Mouse (Mus musculus) kidney, postnatal 25 days (tissue): ENCODE data around the gene March11.

ENCODE experiments used
- DNase-seq, 2 experiments: peaks; one replicate each; pipeline ENCODE4 v3.0.0; 2021; ENCODE audit warnings: mixed read lengths in 2 of 2

The March11 gene

DNA sequence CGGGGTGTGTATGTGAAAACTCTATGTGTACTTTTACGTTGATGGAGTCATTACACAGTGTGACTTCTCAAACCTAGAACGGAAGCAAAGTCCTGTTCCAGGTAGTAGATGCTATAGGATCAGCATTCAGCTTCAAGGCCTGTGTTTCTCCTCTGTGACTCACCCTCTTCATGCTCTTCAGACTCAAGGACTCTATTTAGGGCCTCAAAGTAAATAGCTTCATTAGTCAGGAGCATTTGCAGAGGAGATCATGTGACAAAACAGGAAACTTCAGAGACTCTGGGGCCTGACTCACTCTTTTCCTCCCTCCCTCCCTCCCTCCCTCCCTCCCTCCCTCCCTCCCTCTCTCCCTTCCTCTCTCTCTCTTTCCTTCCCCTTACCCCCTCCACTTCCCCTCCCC, 66.1 kb downstream of the March11 start:
- DNase-seq, result no peak

DNA sequence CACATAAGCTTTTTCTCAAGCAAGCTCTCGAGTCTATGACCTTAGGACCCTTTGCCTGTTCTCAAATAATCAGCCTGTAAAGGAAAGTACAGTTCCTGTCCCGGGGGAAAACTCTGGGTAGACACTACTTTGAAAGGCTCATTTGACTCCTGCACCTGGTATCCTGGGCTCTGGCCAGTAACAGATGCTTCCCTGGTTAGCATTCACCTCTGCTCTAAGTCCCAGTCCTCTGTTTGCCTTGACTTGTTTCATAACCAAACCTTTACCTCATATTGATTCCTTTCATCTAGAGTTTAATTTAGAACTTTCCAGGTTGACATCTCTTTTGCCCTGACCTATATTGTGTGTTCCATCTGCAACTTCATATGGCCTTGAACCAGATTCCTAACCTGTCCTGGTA, 68.5 kb downstream of the March11 start:
- no peak for DNase-seq

DNA sequence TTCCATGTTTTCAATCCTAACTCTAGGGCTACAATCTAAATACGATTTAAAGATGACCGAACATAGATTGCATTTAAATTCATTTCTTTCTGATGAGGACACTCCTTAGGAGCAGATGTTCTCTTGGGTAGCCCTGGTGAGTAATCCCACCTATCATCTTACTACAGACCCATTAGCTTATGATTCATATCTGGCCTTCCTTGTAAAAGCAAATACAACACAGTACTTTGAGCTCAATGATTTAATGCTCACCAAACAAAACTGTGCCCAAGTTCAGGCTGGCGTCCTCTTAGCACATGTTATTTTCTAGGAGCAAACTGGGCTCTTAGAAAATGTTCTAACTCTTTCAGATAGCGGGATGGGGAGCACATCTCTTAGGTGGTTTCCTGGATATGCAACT, 70.0 kb downstream of the March11 start:
- no peak for DNase-seq

DNA sequence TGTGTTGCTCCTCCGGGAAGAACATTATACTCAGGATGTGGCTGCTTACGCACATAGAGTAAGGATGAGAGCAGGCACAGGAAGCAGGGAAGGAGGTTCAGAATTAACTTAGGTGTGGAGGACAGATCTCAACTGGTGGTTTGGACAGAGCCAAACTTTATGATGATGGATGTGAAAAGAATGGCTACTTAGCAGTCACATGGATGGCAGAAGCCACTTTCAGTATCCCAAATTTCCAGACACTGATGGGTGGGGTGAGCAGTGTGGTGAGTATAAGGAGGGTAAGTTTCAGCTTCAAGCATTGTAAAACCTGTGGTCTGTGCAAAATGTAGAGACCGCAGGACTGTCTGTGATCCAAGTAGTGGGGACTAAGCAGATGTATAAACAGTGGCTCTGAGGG, 71.0 kb downstream of the March11 start:
- no peak for DNase-seq

DNA sequence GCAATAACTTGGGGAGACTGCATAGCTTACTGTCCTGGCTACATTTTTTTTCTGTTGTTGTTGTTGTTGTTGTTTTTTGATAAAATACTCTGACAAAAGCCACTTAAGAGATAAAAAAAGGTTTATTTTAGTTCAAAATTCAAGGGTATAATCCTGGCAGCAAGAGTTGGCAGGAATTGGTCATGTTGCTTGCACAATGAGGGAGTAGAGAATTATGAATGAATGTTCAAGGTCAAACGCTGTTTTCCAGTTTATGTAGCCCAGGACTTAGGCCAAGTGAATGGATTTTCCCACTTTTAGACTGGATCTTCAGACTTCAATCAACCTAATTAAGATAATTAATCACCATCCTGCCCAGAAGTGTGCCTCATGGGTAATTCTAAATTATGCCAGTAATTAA, 72.0 kb downstream of the March11 start:
- no peak for DNase-seq

DNA sequence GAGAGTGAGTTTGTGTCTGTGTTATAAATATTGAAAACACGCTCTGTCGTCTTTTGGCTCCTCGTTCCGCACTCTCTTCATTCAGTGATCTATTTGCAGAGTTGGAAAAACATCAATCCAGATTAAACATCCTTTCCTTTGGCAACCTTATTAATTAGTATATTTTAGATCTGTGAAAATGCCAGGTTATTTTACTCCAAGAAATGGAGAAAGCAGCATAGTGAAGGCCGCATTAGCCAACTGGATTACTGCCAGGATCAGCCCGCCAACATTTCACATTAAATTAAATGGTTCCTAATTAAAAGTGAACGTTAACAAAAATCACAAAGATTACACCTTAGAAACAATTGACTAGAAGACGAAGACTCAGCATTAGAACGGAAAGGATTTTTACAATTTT, 81.2 kb downstream of the March11 start:
- DNase-seq, result no peak

DNA sequence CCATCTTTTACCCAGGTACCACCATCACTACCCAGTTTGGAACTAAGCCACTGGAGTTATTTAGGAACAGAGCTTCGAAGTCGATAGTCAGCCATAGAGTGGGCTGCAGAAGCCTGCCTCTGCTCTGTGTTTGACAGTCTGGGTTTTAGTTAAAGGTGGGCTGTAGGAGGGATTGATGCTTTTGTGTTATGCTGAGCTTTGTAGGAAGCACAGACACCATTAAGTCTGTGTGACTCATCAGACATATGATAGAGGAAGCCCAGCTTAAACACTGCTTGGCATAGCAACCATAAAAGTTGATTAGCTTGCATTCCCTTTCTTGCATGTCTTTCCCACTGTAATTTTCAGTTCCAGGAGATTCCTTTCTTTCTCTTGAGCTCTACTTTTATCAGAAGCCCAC, 87.7 kb downstream of the March11 start:
- no peak for DNase-seq

DNA sequence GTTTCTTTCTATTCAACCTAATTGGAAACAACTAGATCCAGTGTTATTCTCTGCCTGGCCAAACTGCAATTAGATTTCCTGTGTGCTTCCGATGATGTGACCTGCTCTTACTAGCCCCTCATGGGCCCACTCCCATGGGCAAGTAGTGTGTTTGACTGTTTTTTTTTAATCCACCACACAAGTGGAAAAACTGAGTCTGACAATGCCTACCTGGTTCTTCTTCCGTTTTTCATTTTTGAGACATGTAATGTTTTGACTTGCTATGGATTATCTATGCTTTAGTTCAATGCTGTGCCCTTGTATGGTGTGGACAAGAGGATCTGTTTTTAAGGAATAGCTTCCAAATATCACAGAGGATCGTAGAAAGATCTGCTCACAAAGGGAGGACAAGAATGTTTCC, 116.4 kb downstream of the March11 start:
- DNase-seq, result no peak

DNA sequence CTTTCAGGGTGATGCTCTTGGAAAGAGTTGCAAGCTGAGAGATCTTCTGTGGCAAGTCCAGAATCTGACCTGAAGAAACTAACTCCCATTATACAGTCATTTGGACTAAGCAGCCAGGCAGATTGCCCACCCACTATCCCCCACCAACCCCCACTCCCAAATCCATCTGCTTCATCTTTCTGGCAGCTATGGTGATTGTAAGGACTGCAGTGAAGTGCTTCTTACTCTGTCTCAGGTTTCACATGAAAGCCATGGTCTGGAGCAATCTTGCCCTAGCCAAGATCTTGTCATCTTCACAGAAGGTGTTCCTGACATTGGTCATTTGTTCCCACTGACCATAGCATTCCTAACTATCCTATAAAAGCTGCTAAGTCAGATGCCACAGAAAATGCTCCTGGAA, 117.4 kb downstream of the March11 start:
- no peak for DNase-seq

DNA sequence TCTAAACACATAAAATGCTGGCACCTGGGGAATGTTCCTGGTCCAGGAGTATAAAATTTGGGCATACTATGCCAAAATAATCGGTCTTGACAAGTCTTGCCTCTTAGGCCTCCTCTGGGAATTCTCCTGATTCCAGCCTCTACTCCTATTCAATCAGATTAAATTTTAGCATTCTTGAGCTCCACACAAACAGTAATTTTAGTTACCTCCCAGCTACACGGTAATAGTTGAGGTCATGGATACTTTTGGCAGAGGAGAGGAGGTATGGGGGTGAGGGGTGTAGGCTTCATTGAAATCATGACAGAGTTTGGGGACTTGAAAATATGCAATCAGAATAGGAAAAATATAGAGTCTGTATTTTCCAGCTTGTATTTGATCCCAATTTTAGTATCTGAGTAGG, 121.7 kb downstream of the March11 start:
- no peak for DNase-seq

DNA sequence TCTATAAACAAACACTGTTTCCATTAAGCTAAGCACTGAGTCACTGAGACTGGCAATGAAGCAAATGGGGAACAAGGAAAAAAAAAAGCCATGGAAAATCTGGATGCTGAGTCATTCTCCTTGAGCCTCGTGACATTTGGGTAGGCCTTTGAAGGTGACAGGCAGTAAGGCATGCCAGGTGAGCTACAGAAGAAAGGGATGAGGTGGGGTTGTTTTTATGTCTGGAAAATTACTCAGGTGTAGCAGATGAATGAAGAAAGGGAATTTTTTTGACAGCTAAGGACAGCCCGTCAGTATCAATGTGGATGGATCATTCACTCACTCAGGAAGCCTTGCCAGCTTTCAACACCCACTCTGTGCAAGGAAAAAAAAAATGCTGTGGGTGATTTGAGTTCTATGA, 123.8 kb downstream of the March11 start:
- DNase-seq, result no peak

DNA sequence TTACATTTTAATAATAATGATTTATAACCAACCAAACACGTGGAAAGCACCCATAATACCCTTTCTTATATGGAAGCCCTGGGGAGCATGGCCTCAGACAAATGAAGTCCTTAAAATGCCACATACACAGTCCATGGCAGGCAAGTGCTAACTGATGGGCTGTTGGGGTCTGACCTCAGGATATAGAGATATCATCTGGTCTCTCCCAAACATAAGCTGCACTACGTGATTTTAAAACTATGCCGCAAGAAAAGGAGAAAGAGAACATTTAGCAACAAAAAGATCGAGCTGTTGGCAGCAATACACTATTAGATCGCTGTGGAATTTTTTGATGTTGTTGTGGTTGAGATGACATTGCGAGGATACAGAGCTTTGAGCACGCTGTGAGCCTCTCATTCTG, 126.9 kb downstream of the March11 start:
- no peak for DNase-seq

DNA sequence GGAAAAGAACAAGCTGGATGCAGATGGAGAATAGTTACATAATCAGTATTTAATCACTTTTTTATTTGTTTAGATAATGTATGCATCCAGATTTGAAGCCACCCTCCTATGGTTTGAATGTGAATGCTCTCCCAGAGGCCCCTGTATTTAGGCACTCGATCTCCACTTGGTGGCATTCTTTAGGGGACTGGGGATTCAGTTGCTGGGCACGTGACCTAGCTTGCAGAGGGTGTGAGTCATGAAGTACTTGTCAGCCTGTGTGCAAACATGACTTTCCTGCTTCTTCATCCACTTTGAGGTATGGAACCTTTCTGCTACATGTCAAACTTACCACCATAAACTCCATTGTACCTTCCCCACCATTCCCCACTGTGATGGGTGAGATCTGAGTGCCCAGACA, 128.3 kb downstream of the March11 start:
- no peak for DNase-seq
